8 mouse cellular contexts compared by ENCODE assay signal in the genomic region with DNA sequence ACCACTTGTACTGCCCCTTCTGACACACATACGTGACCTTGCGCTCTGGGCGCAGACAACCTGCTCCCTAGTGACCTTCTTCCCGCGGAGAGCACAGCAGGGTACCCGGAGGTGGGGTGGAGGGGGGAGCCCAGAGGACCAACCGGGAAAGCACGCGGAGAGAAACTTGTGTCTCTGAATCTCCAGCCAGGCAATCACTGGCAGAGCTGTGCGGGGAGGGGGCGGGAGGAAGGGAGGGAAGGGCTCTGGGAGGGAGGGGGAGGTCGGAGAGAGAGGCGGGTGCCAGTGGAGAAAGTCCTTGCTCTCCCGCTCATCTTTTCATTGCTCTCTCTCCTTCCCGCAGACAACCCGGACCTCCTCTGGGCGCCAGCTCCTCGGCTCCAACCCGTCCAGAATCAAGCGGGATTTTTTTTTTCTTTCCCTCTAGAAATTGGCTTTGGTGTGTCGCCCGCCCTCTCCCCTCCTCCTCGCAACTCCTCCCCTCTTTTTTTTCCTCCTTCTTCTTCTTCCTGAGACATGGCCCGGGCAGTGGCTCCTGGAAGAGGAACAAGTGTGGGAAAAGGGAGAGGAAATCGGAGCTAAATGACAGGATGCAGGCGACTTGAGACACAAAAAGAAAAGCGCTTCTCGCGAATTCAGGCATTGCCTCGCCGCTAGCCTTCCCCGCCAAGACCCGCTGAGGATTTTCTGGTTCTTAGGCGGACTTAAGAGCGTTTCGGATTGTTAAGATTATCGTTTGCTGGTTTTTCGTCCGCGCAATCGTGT. TPM values are rescaled to one million over a fixed set of nuclear protein-coding genes. Genes with fewer than 3 reads are reported as not detected.
A peak's percentile ranks its signal among the peaks of the same experiment; 100 is the strongest.
DNase-seq lines count a peak whose midpoint lies in the region; ATAC-seq and TF ChIP-seq lines count a peak whose summit lies in the region.

No protein-coding gene starts in this region.

- peak overlapping the region; percentile 100 for H3K4me2 ChIP-seq in hindbrain, postnatal 0 days (ENCODE audit: low read depth, low read length)

- under 1% methylated on average over 40 of the region's 41 CpGs for WGBS in hindbrain, postnatal 0 days

- no peaks in the 10 kb centered on the region for H3K9me3 ChIP-seq in hindbrain, postnatal 0 days (ENCODE audit: low read length)

- intact Hi-C loops in left cerebral cortex, adult 2 months (cut with DNase I), result loop anchor here (2.0 to 10.0 kb wide), 10 partner anchors 87 to 917 kb away; no protein-coding TSS in a partner anchor

- no peaks in the 10 kb centered on the region for H3K27me3 ChIP-seq in hindbrain, postnatal 0 days (ENCODE audit: insufficient read depth, low read length)

- peak overlapping the region; percentile 74 for H3K4me3 ChIP-seq in cortical plate, adult 2 months (ENCODE audit: insufficient read depth, low read length)
- peak overlapping the region; percentile 82 for H3K4me3 ChIP-seq in hindbrain, postnatal 0 days (ENCODE audit: low read length)
- peak overlapping the region; percentile 57 for H3K4me3 ChIP-seq in left cerebral cortex, adult 2 months

- no peaks in the 10 kb centered on the region for H3K4me1 ChIP-seq in cortical plate, adult 2 months (ENCODE audit: control insufficient read depth, insufficient read depth, low read length)
- H3K4me1 ChIP-seq in hindbrain, postnatal 0 days (ENCODE audit: insufficient read depth, low read length), result peaks cover 2% of the 10 kb centered on the region; the same call in 1 of the 2 replicates

- no peak for TF ChIP-seq CTCF in cortical plate, adult 2 months (IDR thresholded peaks at IDR 0.05; ENCODE audit: extremely low read depth, insufficient read depth, low read length)
- no peak for TF ChIP-seq CTCF in hindbrain, postnatal 0 days (IDR thresholded peaks at IDR 0.05; ENCODE audit: low read depth)
- TF ChIP-seq CTCF in left cerebral cortex, adult 2 months (IDR thresholded peaks at IDR 0.05), result no peak

- H3K9ac ChIP-seq in hindbrain, postnatal 0 days (replicated peaks; ENCODE audit: low read length), result peak overlapping the region; percentile 77

- peak; percentile 36 for ATAC-seq in hindbrain, postnatal 0 days
- ATAC-seq in megakaryocyte-erythroid progenitor cell, adult 5-6 weeks (replicated peaks; ENCODE audit: low FRiP score, low TSS enrichment, poor library complexity, severe bottlenecking), result no peak

- peak; percentile 46; the same call in 1 of the 2 replicates for TF ChIP-seq POLR2A in cortical plate, adult 2 months (IDR thresholded peaks at IDR 0.05; ENCODE audit: extremely low read depth, insufficient read depth, low read length)

- H3K36me3 ChIP-seq in hindbrain, postnatal 0 days (ENCODE audit: insufficient read depth, low read length), result no peaks in the 10 kb centered on the region

- peak; percentile 62 for DNase-seq in R1 (ENCODE audit: low read depth, low spot score)
- peak; percentile 56 for DNase-seq in gastrocnemius, postnatal 10 days
- DNase-seq in hindbrain, postnatal 0 days (ENCODE audit: low spot score), result peak; percentile 76
- peak; percentile 53 to 54 for DNase-seq in left cerebral cortex, adult 2 months (ENCODE audit: extremely low spot score in 1 of 2, low spot score in 2 of 2)
- peak; percentile 88 for DNase-seq in lung, postnatal 36 days
- DNase-seq in right cerebral cortex, postnatal 10 days (ENCODE audit: low spot score in 2 of 2), result peak; percentile 70 to 73

- H3K27ac ChIP-seq in cortical plate, adult 2 months (ENCODE audit: insufficient read depth, low read length), result peak overlapping the region; percentile 96
- H3K27ac ChIP-seq in hindbrain, postnatal 0 days, result peak overlapping the region; percentile 85
- peak overlapping the region; percentile 95 for H3K27ac ChIP-seq in left cerebral cortex, adult 2 months

RNA-seq across cellular contexts. Expression of a gene that starts 0.5 kb away (rescaled TPM):
- polyA plus RNA-seq in cortical plate, adult 2 months (2012; rRNA removed), result 12.9 and 16.5 TPM in 2 replicates
- 10 to 100 TPM; 60.4 to 72.9 TPM for total RNA-seq in gastrocnemius, postnatal 10 days (2021)
- total RNA-seq in hindbrain, postnatal 0 days (2014; rRNA removed), result 50.4 and 51.0 TPM in 2 replicates
- 43.6 and 44.3 TPM in 2 replicates for polyA plus RNA-seq in hindbrain, postnatal 0 days (2015; fragmentation: Nextera tagmentation; extraction: Ambion mirVana)
- 10 to 100 TPM; 27.5 to 29.2 TPM for total RNA-seq in left cerebral cortex, adult 2 months (2021)
- 0.15 and 0.20 TPM in 2 replicates for total RNA-seq in megakaryocyte-erythroid progenitor cell, adult 5-6 weeks (2014; fragmentation: Nextera tagmentation)
- 0.23 and 0.76 TPM in 2 replicates for total RNA-seq in megakaryocyte-erythroid progenitor cell, adult 5-6 weeks (2017)

Comparison
In these comparisons a context has a peak if more than half of its experiments do, and no peak if none do; other contexts are left out.
1. RNA of a gene that starts 0.5 kb away (total RNA-seq): 60.4 to 72.9 TPM in gastrocnemius, postnatal 10 days, 50.4 to 51.0 TPM in hindbrain, postnatal 0 days and 27.5 to 29.2 TPM in left cerebral cortex, adult 2 months; 0.15 to 0.76 TPM in megakaryocyte-erythroid progenitor cell, adult 5-6 weeks; every median in the first group is over 10 times any median in the second.
2. Peak in every context shown above with its lines, with median percentiles within 50 percentile points of each other: DNase-seq, H3K27ac ChIP-seq and H3K4me3 ChIP-seq.